Mouse (Mus musculus) testis, adult 2 months (tissue): Measurements from ENCODE around the gene Sh3pxd2a.

Experiments
- CTCF ChIP-seq: fragments of 200-500 bp; IDR thresholded peaks from 2 replicates; pipeline ENCODE4 v1.5.1; 2012; ENCODE audit warnings: low read depth, mild to moderate bottlenecking, inconsistent platforms, low read length, moderate library complexity; ENCODE audit not compliant: control insufficient read depth, insufficient read depth, insufficient replicate concordance
- POLR2A ChIP-seq: fragments of 200-500 bp; IDR thresholded peaks from 2 replicates; pipeline ENCODE4 v1.6.1; 2012; ENCODE audit warnings: low read depth, mild to moderate bottlenecking, inconsistent platforms, low read length, moderate library complexity; ENCODE audit not compliant: control insufficient read depth

GRCm38 (mm10) chr19:47327896-47328882, 136.0 kb downstream of the Sh3pxd2a start:
- TF ChIP-seq CTCF (no peak), POLR2A (no peak)
